ENCODE assay signal across 8 mouse cellular contexts in the genomic region with DNA sequence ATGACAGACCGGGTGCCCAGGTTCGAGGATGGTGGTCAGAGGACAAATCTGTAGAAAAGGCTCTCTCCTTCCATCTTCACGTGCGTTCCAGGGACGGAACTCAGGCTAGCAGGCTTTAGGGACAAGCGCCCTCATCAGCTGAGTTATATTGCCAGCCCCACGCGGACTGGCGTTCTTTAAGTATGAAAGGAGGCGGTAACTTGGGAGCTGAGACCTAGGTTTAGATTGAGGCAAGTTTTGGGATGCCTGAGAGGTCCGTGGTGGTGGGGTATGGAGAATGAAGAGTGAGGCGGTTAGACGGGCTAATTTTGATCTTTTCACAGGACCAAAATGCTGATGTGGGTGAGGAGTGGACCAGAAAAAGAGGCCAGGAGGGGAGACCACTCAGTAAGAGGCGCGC. TPM values are rescaled to one million over a fixed set of nuclear protein-coding genes. Genes with fewer than 3 reads are reported as not detected.
DNase-seq lines count a peak whose midpoint lies in the region; ATAC-seq and TF ChIP-seq lines count a peak whose summit lies in the region.

No protein-coding gene starts in this region.

- H3K9ac ChIP-seq in liver, embryonic 15.5 days, result peak overlapping the region; percentile 10; the same call in 1 of the 2 replicates

- peak; percentile 38 for DNase-seq in CD4-positive, CD25-positive, alpha-beta regulatory T cell, adult 2 months (ENCODE audit: low read depth, low spot score)
- DNase-seq in thymus, adult 2 months, result no peak
- DNase-seq in thymus, postnatal 0 days (ENCODE audit: low spot score), result no peak
- no peak for DNase-seq in B cell, adult 2 months
- no peak for DNase-seq in spleen, postnatal 36 days (ENCODE audit: low spot score in 2 of 2)

- peak overlapping the region; percentile 70 for H3K4me2 ChIP-seq in liver, embryonic 15.5 days

- H3K27me3 ChIP-seq in thymus, adult 2 months (ENCODE audit: control insufficient read depth, insufficient read depth, low read length), result no peaks in the 10 kb centered on the region
- peaks cover 36% of the 10 kb centered on the region for H3K27me3 ChIP-seq in liver, embryonic 15.5 days

- no peak for TF ChIP-seq CTCF in thymus, adult 2 months (IDR thresholded peaks at IDR 0.05; ENCODE audit: borderline replicate concordance, control insufficient read depth, extremely low read depth, insufficient read depth, low read length, poor library complexity)

- 11% methylated on average over 15 of the region's 15 CpGs for WGBS in thymus, adult 2 months
- WGBS in liver, embryonic 15.5 days (ENCODE audit: insufficient replicate concordance), result 2% methylated on average over 15 of the region's 15 CpGs

- H3K4me3 ChIP-seq in thymus, adult 2 months (ENCODE audit: control insufficient read depth, insufficient read depth, low read length), result peak overlapping the region; percentile 55
- H3K4me3 ChIP-seq in liver, embryonic 15.5 days (replicated peaks), result peak overlapping the region; percentile 57

- no peak for TF ChIP-seq POLR2A in thymus, adult 2 months (IDR thresholded peaks at IDR 0.05; ENCODE audit: control insufficient read depth, extremely low read depth, insufficient read depth, low read length, poor library complexity)

- H3K4me1 ChIP-seq in thymus, adult 2 months (replicated peaks; ENCODE audit: control insufficient read depth, insufficient read depth, low read length), result peaks cover 21% of the 10 kb centered on the region
- H3K4me1 ChIP-seq in liver, embryonic 15.5 days (replicated peaks), result peaks cover 39% of the 10 kb centered on the region

- H3K36me3 ChIP-seq in thymus, adult 2 months (ENCODE audit: control insufficient read depth, insufficient read depth, low read length), result no peaks in the 10 kb centered on the region
- no peaks in the 10 kb centered on the region for H3K36me3 ChIP-seq in liver, embryonic 15.5 days (replicated peaks)

- ATAC-seq in CD4-positive, CD25-positive, alpha-beta regulatory T cell, adult 4 months, result no peak
- no peak for ATAC-seq in liver, embryonic 15.5 days (ENCODE audit: insufficient read depth)
- ATAC-seq in granulocyte monocyte progenitor cell, adult 5-6 weeks (replicated peaks; ENCODE audit: poor library complexity, severe bottlenecking), result no peak

- no peaks in the 10 kb centered on the region for H3K9me3 ChIP-seq in liver, embryonic 15.5 days (replicated peaks)

- peak overlapping the region; percentile 22; the same call in 1 of the 2 replicates for H3K27ac ChIP-seq in thymus, adult 2 months (ENCODE audit: control insufficient read depth, insufficient read depth, low read length)
- H3K27ac ChIP-seq in liver, embryonic 15.5 days (replicated peaks), result no peak overlapping the region

RNA-seq across cellular contexts. Expression of a gene that starts 4.2 kb away (rescaled TPM):
- 100 to 1,000 TPM in 1 of 2 experiments, 10 to 100 TPM in 1; 88.9 to 130 TPM for polyA plus RNA-seq in CD4-positive, CD25-positive, alpha-beta regulatory T cell, adult 4 months (2017; shearing (Covaris generic))
- polyA plus RNA-seq in thymus, adult 2 months (2012; rRNA removed), result 131 and 137 TPM in 2 replicates
- polyA plus RNA-seq in thymus, postnatal 0 days (2015; fragmentation: Nextera tagmentation; extraction: Ambion mirVana), result 131 and 133 TPM in 2 replicates
- 13.8 and 14.5 TPM in 2 replicates for polyA plus RNA-seq in liver, embryonic 15.5 days (2015; fragmentation: Nextera tagmentation; extraction: Ambion mirVana)
- 139 and 141 TPM in 2 replicates for total RNA-seq in granulocyte monocyte progenitor cell, adult 5-6 weeks (2014; fragmentation: Nextera tagmentation)
- 284 and 301 TPM in 2 replicates for total RNA-seq in granulocyte monocyte progenitor cell, adult 5-6 weeks (2017)

RNA-seq across cellular contexts. Expression of a gene that starts 25.4 kb away (rescaled TPM):
- 1 to 10 TPM; 2.6 to 3.6 TPM for polyA plus RNA-seq in CD4-positive, CD25-positive, alpha-beta regulatory T cell, adult 4 months (2017; shearing (Covaris generic))
- polyA plus RNA-seq in thymus, adult 2 months (2012; rRNA removed), result 10.6 and 14.8 TPM in 2 replicates
- polyA plus RNA-seq in thymus, postnatal 0 days (2015; fragmentation: Nextera tagmentation; extraction: Ambion mirVana), result 15.7 and 18.2 TPM in 2 replicates
- 8.1 and 9.8 TPM in 2 replicates for polyA plus RNA-seq in liver, embryonic 15.5 days (2015; fragmentation: Nextera tagmentation; extraction: Ambion mirVana)
- total RNA-seq in granulocyte monocyte progenitor cell, adult 5-6 weeks (2014; fragmentation: Nextera tagmentation), result 8.3 and 9.9 TPM in 2 replicates
- total RNA-seq in granulocyte monocyte progenitor cell, adult 5-6 weeks (2017), result 5.6 and 8.6 TPM in 2 replicates

RNA-seq across cellular contexts. Expression of a gene that starts 26.4 kb away (rescaled TPM):
- polyA plus RNA-seq in CD4-positive, CD25-positive, alpha-beta regulatory T cell, adult 4 months (2017; shearing (Covaris generic)), result 10 to 100 TPM; 62.0 to 94.4 TPM
- 62.4 and 63.9 TPM in 2 replicates for polyA plus RNA-seq in thymus, adult 2 months (2012; rRNA removed)
- polyA plus RNA-seq in thymus, postnatal 0 days (2015; fragmentation: Nextera tagmentation; extraction: Ambion mirVana), result 37.3 and 40.0 TPM in 2 replicates
- polyA plus RNA-seq in liver, embryonic 15.5 days (2015; fragmentation: Nextera tagmentation; extraction: Ambion mirVana), result 11.9 and 12.0 TPM in 2 replicates
- 26.6 and 27.2 TPM in 2 replicates for total RNA-seq in granulocyte monocyte progenitor cell, adult 5-6 weeks (2014; fragmentation: Nextera tagmentation)
- total RNA-seq in granulocyte monocyte progenitor cell, adult 5-6 weeks (2017), result 18.9 and 20.9 TPM in 2 replicates

RNA-seq across cellular contexts. Expression of a gene that starts 46.8 kb away (rescaled TPM):
- polyA plus RNA-seq in CD4-positive, CD25-positive, alpha-beta regulatory T cell, adult 4 months (2017; shearing (Covaris generic)), result 1 to 10 TPM in 1 of 2 experiments, under 1 TPM in 1; 0.85 to 1.3 TPM
- polyA plus RNA-seq in thymus, adult 2 months (2012; rRNA removed), result 139 and 152 TPM in 2 replicates
- 5.0 and 5.4 TPM in 2 replicates for polyA plus RNA-seq in thymus, postnatal 0 days (2015; fragmentation: Nextera tagmentation; extraction: Ambion mirVana)
- 369 and 468 TPM in 2 replicates for polyA plus RNA-seq in liver, embryonic 15.5 days (2015; fragmentation: Nextera tagmentation; extraction: Ambion mirVana)
- total RNA-seq in granulocyte monocyte progenitor cell, adult 5-6 weeks (2014; fragmentation: Nextera tagmentation), result 59.6 and 67.4 TPM in 2 replicates
- total RNA-seq in granulocyte monocyte progenitor cell, adult 5-6 weeks (2017), result 146 and 183 TPM in 2 replicates
